Mouse (Mus musculus) layer of hippocampus, adult 9-11 months (tissue): Measurements from ENCODE around the gene Mtmr11.
A peak's percentile ranks its signal among the peaks of the same experiment; 100 is the strongest.
"Not testable (repeated sequence)": the region's sequence is repeated elsewhere in the genome, so short reads cannot be mapped to it uniquely, and the experiment has no call there.

ENCODE experiments used
- DNase-seq: peaks from one replicate; pipeline ENCODE4 v3.0.0; 2022

Gene Mtmr11

GRCm38 (mm10) chr3:96172197-96173178 lies 10.7 kb downstream of the Mtmr11 start, which contains the start of gene Sf3b4:
Gene Sf3b4 (plus strand): TSS chr3:96172332.
- peak; percentile 91 for DNase-seq

GRCm38 (mm10) chr3:96173185-96173584 lies 11.4 kb downstream of the Mtmr11 start:
- no peak for DNase-seq

GRCm38 (mm10) chr3:96174042-96174441 lies 12.2 kb downstream of the Mtmr11 start:
- not testable (repeated sequence) for DNase-seq

DNA sequence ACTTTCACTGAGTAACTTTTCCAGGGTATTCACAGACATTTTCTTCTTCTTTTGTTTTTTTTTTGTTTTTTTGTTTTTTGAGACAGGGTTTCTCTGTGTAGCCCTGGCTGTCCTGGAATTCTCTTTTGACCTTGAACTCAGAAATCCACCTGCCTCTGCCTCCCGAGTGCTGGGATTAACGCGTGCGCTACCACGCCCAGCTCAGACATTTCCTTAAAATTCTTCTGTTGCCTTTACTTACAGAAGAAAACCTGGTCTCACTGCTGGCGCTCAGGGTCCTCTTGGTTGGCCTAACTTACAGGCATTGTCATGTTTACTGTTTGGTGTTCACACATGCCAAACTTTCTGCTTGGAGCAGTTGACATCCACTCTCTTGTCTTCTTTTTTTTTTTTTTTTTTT lies 13.4 kb downstream of the Mtmr11 start:
- no peak for DNase-seq

GRCm38 (mm10) chr3:96178427-96178826 lies 16.6 kb downstream of the Mtmr11 start:
- no peak for DNase-seq

DNA sequence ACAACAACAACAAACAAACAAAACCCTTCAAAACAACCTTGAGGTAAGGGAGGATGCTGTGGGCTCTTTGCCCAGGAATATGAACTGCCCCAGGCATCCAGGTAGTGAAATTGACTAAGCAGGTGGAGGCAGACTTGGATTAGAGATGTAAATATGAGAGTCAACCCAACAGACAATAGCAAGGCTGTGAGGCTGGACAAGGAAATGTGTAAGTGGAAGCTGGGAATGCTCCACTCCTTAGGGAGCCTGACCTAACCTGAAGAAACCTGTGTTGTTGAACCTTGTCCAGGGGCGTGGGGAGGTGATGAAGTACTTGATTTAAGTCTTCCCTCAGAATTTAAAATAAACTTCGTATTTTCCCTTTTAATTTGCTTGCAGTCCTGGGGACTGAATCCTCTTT lies 17.1 kb downstream of the Mtmr11 start:
- no peak for DNase-seq

- DNase-seq: no peak
These were observed 17.7 kb downstream of the Mtmr11 start for GRCm38 (mm10) chr3:96179531-96179930.

DNA sequence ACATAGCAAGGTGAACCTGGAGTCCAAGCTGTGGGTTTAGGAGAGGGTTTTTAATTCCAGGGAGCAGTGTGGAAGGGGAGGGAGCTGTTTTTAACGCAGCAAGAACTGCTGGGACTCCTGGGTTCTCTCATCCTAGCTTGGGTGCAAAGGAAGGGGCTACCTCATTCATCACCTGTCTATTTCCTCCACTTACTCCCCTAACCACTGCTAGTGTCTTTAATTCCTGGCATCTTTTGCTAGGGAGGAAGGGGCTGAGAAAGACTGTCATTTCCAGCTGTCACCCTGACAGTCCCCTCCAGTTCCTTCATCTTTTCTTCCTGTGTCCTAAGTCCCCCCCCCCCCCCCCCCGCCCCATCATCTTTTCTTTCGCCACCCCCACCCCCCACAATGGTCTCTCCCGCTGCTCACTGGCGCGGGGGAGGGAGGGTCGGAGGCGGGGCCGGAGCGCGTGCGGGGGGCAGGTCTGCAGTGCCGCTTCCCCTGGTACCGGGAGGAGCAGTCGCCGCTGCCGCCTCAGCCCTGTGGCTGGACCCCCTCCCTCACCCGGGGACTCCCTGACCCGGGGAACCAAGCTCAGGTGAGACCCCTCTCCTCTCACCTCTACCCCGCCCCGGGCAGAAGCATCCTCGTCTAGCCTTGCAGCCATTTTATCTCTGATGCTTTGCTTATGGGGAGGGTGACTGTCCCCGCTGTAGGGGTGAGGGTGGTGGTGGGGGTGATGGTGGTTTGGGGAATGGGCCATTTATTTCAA lies 19.1 kb downstream of the Mtmr11 start, which contains the start of gene Sv2a:
TSS of gene Sv2a (plus strand) at position 425 of the 751 bp plus-strand sequence.
- peak; percentile 69 for DNase-seq

GRCm38 (mm10) chr3:96181510-96182381 lies 19.9 kb downstream of the Mtmr11 start:
- DNase-seq: no peak

DNA sequence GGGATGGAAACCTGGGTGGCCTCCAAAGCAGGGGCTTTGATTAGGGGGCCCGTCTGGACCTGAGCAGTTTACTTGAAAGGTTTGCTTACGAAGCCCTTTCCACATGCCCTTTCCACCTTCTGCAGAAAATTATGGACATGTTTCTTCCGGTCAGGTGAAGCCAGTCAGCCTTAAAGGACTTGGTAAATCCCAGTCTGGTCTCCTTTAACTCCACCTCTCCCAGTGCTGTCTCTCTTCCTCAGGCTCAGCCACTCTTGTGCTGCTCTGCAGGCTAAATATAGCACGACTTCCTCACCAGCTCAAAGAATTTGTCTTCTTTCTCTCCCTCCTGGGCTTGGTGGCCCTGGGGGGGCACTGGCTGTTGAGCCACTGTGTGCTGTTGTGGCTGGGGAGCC lies 20.6 kb downstream of the Mtmr11 start:
- DNase-seq: no peak

DNA sequence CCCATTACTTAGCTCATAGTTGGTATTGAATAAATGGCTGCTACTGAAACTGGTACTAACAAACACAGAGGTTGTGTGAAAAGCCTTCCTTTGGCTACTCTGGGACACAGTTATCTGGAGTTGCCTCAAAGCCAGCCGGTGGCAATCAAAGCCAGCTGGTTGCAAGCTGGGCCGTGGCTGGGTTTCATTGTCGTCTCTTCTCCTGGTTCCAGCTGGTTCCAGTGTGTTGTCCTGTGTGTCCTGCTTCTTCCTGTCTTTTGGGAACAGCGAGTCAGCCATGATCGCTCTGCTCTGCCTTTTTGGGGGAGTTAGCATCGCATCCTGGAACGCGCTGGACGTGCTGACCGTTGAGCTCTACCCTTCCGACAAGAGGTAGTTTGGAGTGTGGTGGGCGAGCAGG lies 31.2 kb downstream of the Mtmr11 start:
- DNase-seq: no peak

- DNase-seq: no peak
These were observed 33.2 kb downstream of the Mtmr11 start for GRCm38 (mm10) chr3:96194966-96195365.

DNA sequence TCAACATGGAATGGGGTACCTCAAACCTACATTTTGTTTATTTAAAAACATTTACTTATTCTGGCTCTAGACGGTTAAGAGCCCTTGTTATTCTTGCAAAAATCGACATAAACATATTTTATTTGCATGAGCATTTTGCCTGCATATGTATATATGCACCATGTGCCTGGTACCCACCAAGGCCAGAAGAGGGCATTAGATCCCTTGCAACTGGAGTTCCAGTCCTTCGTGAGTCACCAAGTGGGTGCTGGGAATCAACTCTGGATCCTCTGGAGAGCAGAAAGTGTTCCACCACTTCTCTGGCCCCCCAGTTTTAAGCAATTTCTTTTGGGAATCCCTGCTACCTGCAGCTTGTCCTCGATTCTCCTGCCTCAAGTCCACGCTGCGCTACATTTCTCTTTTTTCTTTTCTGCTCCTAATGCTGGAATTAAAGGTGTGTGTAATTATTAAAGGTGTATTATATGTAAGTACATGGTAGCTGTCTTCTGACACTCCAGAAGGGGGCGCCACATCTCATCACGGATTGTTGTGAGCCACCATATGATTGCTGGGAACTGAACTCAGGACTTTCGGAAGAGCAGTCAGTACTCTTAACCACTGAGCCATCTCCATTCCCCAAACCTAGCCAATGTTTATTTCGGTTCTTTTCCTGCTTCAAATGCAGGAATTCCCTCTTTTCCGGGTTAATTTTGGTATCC lies 34.0 kb downstream of the Mtmr11 start:
- DNase-seq: no peak

DNA sequence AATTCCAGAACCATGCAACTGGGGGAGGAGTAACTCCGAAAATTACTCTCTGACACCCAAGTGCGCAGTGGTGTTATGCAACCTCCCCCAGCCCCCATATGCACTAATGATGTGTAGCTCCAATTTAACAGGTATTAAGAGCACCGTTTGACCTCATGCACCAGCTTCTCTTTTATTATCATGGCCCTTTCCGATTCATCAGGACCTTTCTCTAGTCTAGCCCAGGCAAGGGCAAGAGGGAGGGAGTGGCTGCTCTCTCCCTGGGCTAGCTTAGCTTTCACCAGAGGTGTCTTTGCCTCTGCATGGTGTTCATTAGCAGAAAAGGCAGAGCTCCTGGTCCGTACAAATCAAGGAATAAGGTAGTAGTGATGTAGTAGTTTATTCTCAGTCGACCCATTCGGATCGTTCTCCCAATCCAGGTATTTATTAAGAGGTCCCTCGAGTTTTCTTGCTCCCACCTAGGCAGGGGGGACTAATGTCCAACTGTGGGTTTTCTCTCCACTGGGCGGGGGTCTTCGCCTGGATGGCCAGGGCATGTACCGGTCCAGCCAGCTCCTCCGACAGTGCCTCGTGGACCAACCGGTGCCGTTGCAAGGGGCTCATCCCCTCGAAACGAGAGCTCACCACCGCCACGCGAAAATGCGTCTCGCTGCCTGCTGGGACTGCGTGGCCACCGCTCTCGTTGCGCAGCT lies 34.8 kb downstream of the Mtmr11 start:
- DNase-seq: no peak

GRCm38 (mm10) chr3:96197129-96197749 lies 35.4 kb downstream of the Mtmr11 start:
- peak; percentile 94 for DNase-seq

DNA sequence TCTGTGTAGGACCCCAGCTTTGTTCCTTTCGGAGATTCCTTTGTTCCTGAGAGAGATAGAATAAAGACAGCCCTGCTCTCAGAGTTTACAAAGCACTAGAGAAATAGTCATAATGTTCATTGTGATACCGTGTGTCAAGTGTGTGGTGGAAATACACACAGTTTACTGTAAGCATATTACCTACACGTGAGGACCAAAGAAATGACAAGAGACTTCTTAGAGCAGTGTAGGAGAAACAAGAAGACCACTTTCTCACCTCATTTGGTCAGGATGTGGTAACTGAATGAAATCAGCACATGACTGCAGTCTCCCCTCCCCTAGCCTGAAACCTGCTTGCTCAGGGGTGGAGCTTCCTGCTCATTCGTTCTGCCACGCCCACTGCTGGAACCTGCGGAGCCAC lies 36.4 kb downstream of the Mtmr11 start:
- no peak for DNase-seq

DNA sequence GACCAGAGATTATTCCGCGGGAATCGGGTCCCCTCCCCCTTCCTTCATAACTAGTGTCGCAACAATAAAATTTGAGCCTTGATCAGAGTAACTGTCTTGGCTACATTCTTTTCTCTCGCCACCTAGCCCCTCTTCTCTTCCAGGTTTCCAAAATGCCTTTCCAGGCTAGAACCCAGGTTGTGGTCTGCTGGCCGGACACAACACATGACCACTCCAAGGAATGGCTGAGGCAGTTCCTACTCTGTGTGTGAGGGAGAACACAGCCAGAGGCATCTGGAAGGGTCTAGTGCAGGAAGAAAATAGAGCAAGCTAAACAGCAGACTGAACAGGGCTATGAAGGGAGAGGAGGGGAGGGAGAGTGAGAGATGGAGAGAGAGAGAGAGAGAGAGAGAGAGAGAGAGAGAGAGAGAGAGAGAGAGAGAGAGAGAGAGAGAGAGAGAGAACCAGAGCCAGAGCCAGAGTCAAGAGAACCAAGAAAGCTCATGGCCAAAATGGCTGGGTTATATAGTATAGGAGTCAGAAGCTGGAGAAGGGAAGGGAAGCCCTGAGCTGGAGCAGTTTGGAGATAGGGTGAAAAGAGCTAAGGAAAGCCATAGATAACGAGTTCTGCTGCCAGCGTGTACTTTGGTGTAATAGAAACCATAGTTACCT lies 36.9 kb downstream of the Mtmr11 start:
- DNase-seq: not testable (repeated sequence)

GRCm38 (mm10) chr3:96199731-96200130 lies 37.9 kb downstream of the Mtmr11 start:
- no peak for DNase-seq

- DNase-seq: no peak
These were observed 46.0 kb downstream of the Mtmr11 start for GRCm38 (mm10) chr3:96207819-96208218.

- DNase-seq: no peak
These were observed 47.4 kb downstream of the Mtmr11 start for GRCm38 (mm10) chr3:96209242-96209641.
